Mouse (Mus musculus) testis, adult 2 months (tissue): Measurements from ENCODE around the gene Atg16l2.

Source experiments
- CTCF ChIP-seq: fragments of 200-500 bp; IDR thresholded peaks from 2 replicates; pipeline ENCODE4 v1.5.1; 2012; ENCODE audit warnings: low read depth, mild to moderate bottlenecking, inconsistent platforms, low read length, moderate library complexity; ENCODE audit not compliant: control insufficient read depth, insufficient read depth, insufficient replicate concordance
- POLR2A ChIP-seq: fragments of 200-500 bp; IDR thresholded peaks from 2 replicates; pipeline ENCODE4 v1.6.1; 2012; ENCODE audit warnings: low read depth, mild to moderate bottlenecking, inconsistent platforms, low read length, moderate library complexity; ENCODE audit not compliant: control insufficient read depth

- TF ChIP-seq POLR2A (no peak), CTCF (no peak)
Measured at GRCm38 (mm10) chr7:101327263-101327662, 25.2 kb upstream of the Atg16l2 start.
